Mouse (Mus musculus) stomach, postnatal 0 days (tissue): ENCODE data around the gene Clgn.

Experiments used
- CTCF ChIP-seq: IDR thresholded peaks from 2 replicates; pipeline ENCODE4 v1.5.1; 2016; ENCODE audit warnings: antibody characterized with exemption, low read depth, mild to moderate bottlenecking, moderate library complexity
- EP300 ChIP-seq: optimal IDR thresholded peaks from 2 replicates; pipeline ENCODE3; 2016; ENCODE audit warnings: antibody characterized with exemption

DNA sequence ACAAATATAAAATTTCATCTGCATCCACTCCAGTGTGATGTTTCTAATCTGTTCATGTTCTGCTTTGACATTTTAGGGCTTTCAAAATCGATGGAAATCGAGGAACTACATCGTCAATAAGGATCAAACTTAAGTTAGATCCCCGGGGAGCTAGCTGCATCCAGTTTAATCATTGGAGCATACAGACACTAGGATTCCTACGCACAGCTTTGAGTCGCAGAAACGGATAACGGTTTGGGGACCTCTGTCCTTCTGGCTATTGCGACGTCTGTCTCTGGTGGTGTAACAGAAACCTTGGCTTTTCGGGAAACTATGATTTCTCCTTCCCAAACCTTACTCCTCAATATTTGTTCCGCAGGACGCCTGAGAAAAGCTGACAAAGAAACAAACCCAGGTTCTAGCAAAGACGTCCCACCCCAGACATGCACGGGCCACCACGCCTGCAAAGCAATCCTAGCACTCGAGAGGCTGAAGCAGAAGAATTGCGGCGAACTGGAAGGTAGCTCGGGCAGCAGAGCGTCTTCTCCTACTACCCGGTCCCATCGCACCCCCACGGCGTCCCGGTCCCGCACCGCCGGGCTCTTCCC is 52.1 kb downstream of the Clgn start:
- no peak for TF ChIP-seq CTCF
- no peak for TF ChIP-seq EP300
